Mouse (Mus musculus) CH12.LX (cell line): ENCODE measurements around the gene Rnaseh1. TPM values are rescaled to one million over a fixed set of nuclear protein-coding genes. Genes with fewer than 3 reads are reported as not detected.

Source experiments
- DNase-seq: peaks from one replicate; pipeline ENCODE4 v3.0.0-alpha.2; 2013; ENCODE audit errors: extremely low read depth
- H3K27ac ChIP-seq: 2 replicates; pipeline ENCODE4 v1.5.1; 2012; ENCODE audit warnings: low read depth, mild to moderate bottlenecking, control low read depth, moderate library complexity; ENCODE audit not compliant: insufficient read depth
- H3K27me3 ChIP-seq: replicated peaks from 2 replicates; pipeline ENCODE3; 2012; ENCODE audit warnings: inconsistent platforms
- H3K36me3 ChIP-seq, 2 experiments: replicated peaks in 1 of 2; 2 replicates each; pipeline versions ENCODE3 to v1.6.1; 2012; ENCODE audit warnings: inconsistent platforms in 1 of 2, low read length in 1 of 2, mild to moderate bottlenecking in 1 of 2, mixed read lengths in 1 of 2, moderate library complexity in 1 of 2; ENCODE audit not compliant: control insufficient read depth in 1 of 2, insufficient read depth in 1 of 2
- H3K4me1 ChIP-seq, 2 experiments: 2 replicates each; pipeline ENCODE4 v1.6.1; 2012; ENCODE audit warnings: inconsistent platforms in 1 of 2, moderate library complexity in 1 of 2; ENCODE audit not compliant: insufficient read depth in 2 of 2, control insufficient read depth in 1 of 2
- H3K4me2 ChIP-seq: 2 replicates; pipeline ENCODE4 v1.6.1; 2012; ENCODE audit warnings: low read depth, mild to moderate bottlenecking, control low read depth; ENCODE audit not compliant: poor library complexity, insufficient read depth, severe bottlenecking
- H3K4me3 ChIP-seq, 3 experiments: fragments of 150-350 bp in 1 of 3; sonication (generic) in 1 of 3; replicated peaks in 1 of 3; 2 replicates each; pipeline versions ENCODE3 to v1.5.1; 2011 to 2012; ENCODE audit warnings: low read depth in 2 of 3, low read length in 2 of 3, mild to moderate bottlenecking in 2 of 3, moderate library complexity in 2 of 3, control low read depth in 1 of 3, improper control_type of control experiment in 1 of 3, inconsistent platforms in 1 of 3, mixed read lengths in 1 of 3; ENCODE audit not compliant: poor library complexity in 1 of 3
- H3K79me2 ChIP-seq: replicated peaks from 2 replicates; pipeline ENCODE4 v1.6.1; 2012; ENCODE audit warnings: mild to moderate bottlenecking, moderate library complexity; ENCODE audit not compliant: control insufficient read depth, poor library complexity, insufficient read depth, severe bottlenecking; ENCODE audit errors: extremely low read depth
- H3K9ac ChIP-seq: 2 replicates; pipeline ENCODE4 v1.6.1; 2012; ENCODE audit warnings: low read depth, mild to moderate bottlenecking, control low read depth, moderate library complexity; ENCODE audit not compliant: insufficient read depth
- H3K9me3 ChIP-seq: replicated peaks from 2 replicates; pipeline ENCODE3; 2012; ENCODE audit warnings: low read length, inconsistent platforms, mixed read lengths
- CHD1 ChIP-seq: IDR thresholded peaks from 2 replicates; pipeline ENCODE4 v1.6.1; 2012; ENCODE audit warnings: low read depth, low read length, improper control_type of control experiment, inconsistent platforms
- CHD2 ChIP-seq: IDR thresholded peaks from 2 replicates; pipeline ENCODE4 v1.6.1; 2011; ENCODE audit warnings: low read length, improper control_type of control experiment
- E2F4 ChIP-seq: IDR thresholded peaks from 2 replicates; pipeline ENCODE4 v1.6.1; 2011; ENCODE audit warnings: low read depth, low read length, improper control_type of control experiment; ENCODE audit not compliant: insufficient replicate concordance
- ELF1 ChIP-seq: IDR thresholded peaks from 2 replicates; pipeline ENCODE4 v1.6.1; 2014; ENCODE audit warnings: low read depth, mild to moderate bottlenecking, inconsistent platforms, low read length, improper control_type of control experiment
- ETS1 ChIP-seq: conservative IDR thresholded peaks from 2 replicates; pipeline ENCODE4 v1.6.1; 2012; ENCODE audit warnings: low read depth, mild to moderate bottlenecking, inconsistent platforms, low read length, improper control_type of control experiment, moderate library complexity
- GABPA ChIP-seq: IDR thresholded peaks from 2 replicates; pipeline ENCODE4 v1.6.1; 2012; ENCODE audit warnings: low read depth, low read length, improper control_type of control experiment, inconsistent platforms; ENCODE audit not compliant: insufficient replicate concordance
- HCFC1 ChIP-seq: IDR thresholded peaks from 2 replicates; pipeline ENCODE4 v1.6.1; 2012; ENCODE audit warnings: low read depth, mild to moderate bottlenecking, inconsistent platforms, low read length, improper control_type of control experiment
- IRF4 ChIP-seq: IDR thresholded peaks from 2 replicates; pipeline ENCODE4 v1.6.1; 2014; ENCODE audit warnings: low read depth, mild to moderate bottlenecking, inconsistent platforms, low read length, improper control_type of control experiment
- JUN ChIP-seq: IDR thresholded peaks from 2 replicates; pipeline ENCODE4 v1.6.1; 2011; ENCODE audit warnings: low read depth, mild to moderate bottlenecking, low read length, improper control_type of control experiment, moderate library complexity; ENCODE audit not compliant: insufficient read depth
- KAT2A ChIP-seq: IDR thresholded peaks from 2 replicates; pipeline ENCODE4 v1.6.1; 2012; ENCODE audit warnings: low read length, improper control_type of control experiment, inconsistent platforms; ENCODE audit not compliant: insufficient replicate concordance
- MAFK ChIP-seq: IDR thresholded peaks from 2 replicates; pipeline ENCODE4 v1.6.1; 2011; ENCODE audit warnings: low read length, improper control_type of control experiment; ENCODE audit not compliant: insufficient replicate concordance
- MAX ChIP-seq: IDR thresholded peaks from 2 replicates; pipeline ENCODE4 v1.6.1; 2011; ENCODE audit warnings: low read length, improper control_type of control experiment
- MAZ ChIP-seq: IDR thresholded peaks from 2 replicates; pipeline ENCODE4 v1.6.1; 2012; ENCODE audit warnings: low read depth, mild to moderate bottlenecking, inconsistent platforms, low read length, improper control_type of control experiment, moderate library complexity
- MEF2A ChIP-seq: IDR thresholded peaks from 2 replicates; pipeline ENCODE4 v1.6.1; 2014; ENCODE audit warnings: low read depth, mild to moderate bottlenecking, inconsistent platforms, low read length, improper control_type of control experiment, borderline replicate concordance
- MXI1 ChIP-seq: IDR thresholded peaks from 2 replicates; pipeline ENCODE4 v1.6.1; 2011; ENCODE audit warnings: mild to moderate bottlenecking, low read depth, low read length, improper control_type of control experiment
- MYC ChIP-seq: IDR thresholded peaks from 2 replicates; pipeline ENCODE4 v1.6.1; 2011; ENCODE audit warnings: low read depth, mild to moderate bottlenecking, improper control_type of control experiment, low read length
- NELFE ChIP-seq: IDR thresholded peaks from 2 replicates; pipeline ENCODE4 v1.6.1; 2011; ENCODE audit warnings: low read depth, low read length, improper control_type of control experiment
- NRF1 ChIP-seq: IDR thresholded peaks from 2 replicates; pipeline ENCODE4 v1.6.1; 2014; ENCODE audit warnings: low read depth, mild to moderate bottlenecking, inconsistent platforms, low read length, improper control_type of control experiment, moderate library complexity
- PAX5 ChIP-seq: IDR thresholded peaks from 2 replicates; pipeline ENCODE4 v1.6.1; 2012; ENCODE audit warnings: low read length, inconsistent platforms, mixed read lengths
- POLR2A ChIP-seq: IDR thresholded peaks from 2 replicates; pipeline ENCODE4 v1.6.1; 2011; ENCODE audit warnings: low read depth, mild to moderate bottlenecking, improper control_type of control experiment, low read length
- SIN3A ChIP-seq: IDR thresholded peaks from 2 replicates; pipeline ENCODE4 v1.6.1; 2012; ENCODE audit warnings: low read length, improper control_type of control experiment, inconsistent platforms
- SMC3 ChIP-seq: IDR thresholded peaks from 2 replicates; pipeline ENCODE4 v1.6.1; 2011; ENCODE audit warnings: low read depth, low read length, improper control_type of control experiment
- TBP ChIP-seq: conservative IDR thresholded peaks from 2 replicates; pipeline ENCODE4 v1.6.1; 2011; ENCODE audit warnings: low read depth, low read length, improper control_type of control experiment
- TCF12 ChIP-seq: IDR thresholded peaks from 2 replicates; pipeline ENCODE4 v1.6.1; 2014; ENCODE audit warnings: low read depth, mild to moderate bottlenecking, inconsistent platforms, low read length, improper control_type of control experiment
- UBTF ChIP-seq: IDR thresholded peaks from 2 replicates; pipeline ENCODE4 v1.6.1; 2012; ENCODE audit warnings: low read depth, mild to moderate bottlenecking, inconsistent platforms, low read length, improper control_type of control experiment, moderate library complexity
- USF1 ChIP-seq: IDR thresholded peaks from 2 replicates; pipeline ENCODE4 v1.6.1; 2014; ENCODE audit warnings: low read depth, mild to moderate bottlenecking, inconsistent platforms, low read length, improper control_type of control experiment
- ZC3H11A ChIP-seq: IDR thresholded peaks from 2 replicates; pipeline ENCODE4 v1.6.1; 2012; ENCODE audit warnings: low read depth, mild to moderate bottlenecking, inconsistent platforms, low read length, improper control_type of control experiment
- ZMIZ1 ChIP-seq: IDR thresholded peaks from 2 replicates; pipeline ENCODE4 v1.6.1; 2012; ENCODE audit warnings: low read depth, mild to moderate bottlenecking, inconsistent platforms, low read length, improper control_type of control experiment
- ZNF384 ChIP-seq: IDR thresholded peaks from 2 replicates; pipeline ENCODE4 v1.6.1; 2012; ENCODE audit warnings: low read depth, low read length, improper control_type of control experiment, inconsistent platforms
- dilution Hi-C: fragments of 300-500 bp; cut with MboI; formaldehyde crosslinking; loops from 2 replicates; pipeline ENCODE4 v1.14.3; 2020; ENCODE audit warnings: low sequenced_read_pairs; ENCODE audit not compliant: extremely low pct_unique_long_range_greater_than_20kb, extremely low pct_ligation_motif_present
- in situ Hi-C: fragments of 300-500 bp; cut with MboI; formaldehyde crosslinking; loops from 3 replicates; pipeline ENCODE4 v1.14.3; 2019; ENCODE audit warnings: low sequenced_read_pairs, low pct_ligation_motif_present, low pct_unique_long_range_greater_than_20kb, mixed read lengths
- polyA plus RNA-seq: library from polyadenylated mRNA; unstranded; fragments of >175 nt; gene quantifications from 2 replicates; pipeline ENCODE4 v1.2.1, GENCODE M21; 2012; ENCODE audit warnings: low read depth; ENCODE audit not compliant: insufficient read length
- total RNA-seq, 2 experiments: library from RNA; depleted of rRNA; stranded (reverse); fragments of 300-350 nt in 1 of 2; fragments of >200 nt in 1 of 2; gene quantifications; 2 replicates each; pipeline ENCODE4 v1.2.3; 2012 to 2014

Rnaseh1 gene
- total and polyA plus RNA-seq, 3 experiments = 31.1 to 33.8 (median 33.4) TPM

GRCm38 (mm10) chr12:28674038-28674720 is 24.8 kb downstream of the Rnaseh1 start:
- peaks cover 18 to 20% of the 10 kb centered on the region in 2 experiments for H3K36me3 ChIP-seq
- dilution Hi-C loops = no loop called here
- TF ChIP-seq ELF1 (no peak), ZNF384 (no peak), NRF1 (no peak), CHD1 (no peak), MXI1 (no peak), TCF12 (no peak), MYC (no peak), MAFK (no peak)
- no peaks in the 10 kb centered on the region for H3K27me3 ChIP-seq
- H3K9me3 ChIP-seq = no peaks in the 10 kb centered on the region
- in situ Hi-C loops = no loop called here
- DNase-seq = no peak
- H3K9ac ChIP-seq = no peak overlapping the region
- H3K4me1 ChIP-seq = peaks cover 0 to 11% of the 10 kb centered on the region in 2 experiments
- peaks cover 14% of the 10 kb centered on the region for H3K79me2 ChIP-seq
- peak overlapping the region; percentile 64; the same call in 1 of the 2 replicates for H3K4me2 ChIP-seq
- H3K27ac ChIP-seq = no peak overlapping the region
- peak overlapping the region in 1 of 3 experiments; percentile 85 for H3K4me3 ChIP-seq

GRCm38 (mm10) chr12:28675121-28675924 is 25.9 kb downstream of the Rnaseh1 start, which contains the start of gene Adi1:
Adi1 (plus strand) TSS chr12:28675231.
- dilution Hi-C loops = no loop called here
- TF ChIP-seq KAT2A (no peak), JUN (no peak), ZNF384 (no peak), MYC (peak; percentile 86), MEF2A (no peak), SMC3 (no peak), MAFK (no peak; the same call in 1 of the 2 replicates), PAX5 (no peak), USF1 (peak; percentile 31), TBP (no peak; the same call in 1 of the 2 replicates), ETS1 (no peak), NRF1 (peak; percentile 88), ZC3H11A (no peak), UBTF (no peak), HCFC1 (no peak), CHD1 (no peak), ZMIZ1 (0 out of 2 replicates have a peak, but pooled peaks have one; percentile 48), POLR2A (peak; percentile 65), SIN3A (peak; percentile 91), MAZ (no peak), E2F4 (no peak), NELFE (peak; percentile 47), MAX (peak; percentile 84), IRF4 (no peak), GABPA (no peak), CHD2 (no peak)

More at GRCm38 (mm10) chr12:28675121-28675924, 25.9 kb downstream of the Rnaseh1 start, which contains the start of gene Adi1:
- Histone ChIP-seq H3K9me3 (no peaks in the 10 kb centered on the region), H3K9ac (peak within 1 kb of the TSS; percentile 79), H3K27ac (peak within 1 kb of the TSS; percentile 85), H3K27me3 (no peaks in the 10 kb centered on the region), H3K4me3 (peak within 1 kb of the TSS; percentile 70 to 85 (median 78)), H3K4me1 (peaks cover 0 to 11% of the 10 kb centered on the region in 2 experiments; a peak in 3 of 4 replicates), H3K79me2 (peaks cover 14% of the 10 kb centered on the region), H3K4me2 (peak within 1 kb of the TSS; percentile 64), H3K36me3 (peaks cover 25 to 32% of the 10 kb centered on the region in 2 experiments)
- in situ Hi-C loops = no loop called here
- peak; percentile 86 for DNase-seq
